Mouse (Mus musculus) right cerebral cortex, postnatal 25 days (tissue): ENCODE measurements at regions not wholly inside any gene's neighbourhood (a gene's known extent, or its start where the extent isn't known, plus 50 kb on each side); places are given as distances from the start of the nearest gene placed in this dataset.

ENCODE experiments used
- DNase-seq: peaks from one replicate; pipeline ENCODE4 v3.0.0; 2022

GRCm38 (mm10) chr13:110450526-110450925, 55.7 kb downstream of the Plk2 start:
- no peak for DNase-seq

DNA sequence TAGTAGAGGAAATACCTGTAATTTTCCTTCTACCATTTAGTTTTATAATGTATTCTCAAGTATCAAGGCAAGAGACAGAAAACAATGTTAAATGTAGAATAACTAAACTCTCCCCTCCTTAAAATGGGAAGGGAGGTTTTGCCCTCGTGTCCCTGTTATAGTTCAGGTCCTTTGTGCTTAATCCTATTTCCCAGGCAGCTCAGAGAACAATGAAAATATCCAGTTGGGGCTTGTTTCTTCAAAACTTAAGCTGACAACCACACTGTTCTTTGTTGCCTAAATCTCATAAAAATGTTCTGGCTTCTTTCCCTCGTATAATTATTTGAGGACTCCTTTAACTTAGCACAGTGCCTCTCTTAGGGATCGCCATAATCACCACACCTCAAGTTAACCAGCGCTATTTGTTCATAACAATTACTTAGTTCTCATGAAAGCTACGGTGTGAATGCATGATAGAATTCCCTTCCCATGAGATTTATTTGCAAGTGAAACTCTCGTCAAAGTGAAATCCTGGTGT, 57.2 kb downstream of the Plk2 start:
- no peak for DNase-seq

DNA sequence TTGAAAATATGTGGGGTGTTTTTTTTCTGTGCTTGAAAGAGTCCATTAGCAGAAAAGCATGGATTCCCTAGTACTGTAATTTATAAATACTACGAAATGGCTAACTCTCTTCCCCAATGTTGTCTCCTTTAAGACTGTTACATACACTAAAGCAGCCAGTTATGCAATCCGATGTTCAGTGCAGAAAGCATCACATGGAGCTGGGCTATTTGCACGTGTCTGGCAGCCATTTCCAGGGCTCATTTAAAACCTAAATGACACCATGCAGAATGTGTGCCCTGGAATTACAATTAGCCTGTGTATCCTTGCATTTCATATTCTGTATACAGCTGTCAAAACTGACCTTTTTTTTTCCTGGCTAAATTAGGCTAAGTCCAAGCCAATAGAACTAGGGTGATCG, 60.2 kb downstream of the Plk2 start:
- no peak for DNase-seq

- DNase-seq, result no peak
These were observed 60.8 kb downstream of the Plk2 start for GRCm38 (mm10) chr13:110455569-110456196.

DNA sequence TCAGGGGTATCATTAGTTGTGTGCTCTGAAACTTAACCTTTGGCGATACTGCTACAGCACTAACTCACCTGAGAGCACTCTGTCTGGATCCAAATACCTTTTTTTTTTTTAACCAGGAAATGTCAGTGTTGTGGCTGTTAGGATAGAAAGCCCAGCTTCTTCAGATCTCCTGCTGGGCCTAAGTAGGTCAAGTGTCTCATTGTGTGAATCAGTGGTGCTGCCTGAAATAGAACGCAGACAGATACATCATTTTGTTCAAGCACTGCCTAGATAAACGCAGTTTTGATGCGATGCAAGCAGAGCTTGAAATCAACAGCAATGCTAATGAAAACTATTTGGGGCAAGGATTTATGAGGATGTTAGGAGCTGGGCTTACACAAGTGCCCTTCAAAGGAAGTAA, 63.9 kb downstream of the Plk2 start:
- no peak for DNase-seq

GRCm38 (mm10) chr13:110461581-110461980, 66.7 kb downstream of the Plk2 start:
- no peak for DNase-seq

GRCm38 (mm10) chr13:110471526-110471925, 76.7 kb downstream of the Plk2 start:
- no peak for DNase-seq

DNA sequence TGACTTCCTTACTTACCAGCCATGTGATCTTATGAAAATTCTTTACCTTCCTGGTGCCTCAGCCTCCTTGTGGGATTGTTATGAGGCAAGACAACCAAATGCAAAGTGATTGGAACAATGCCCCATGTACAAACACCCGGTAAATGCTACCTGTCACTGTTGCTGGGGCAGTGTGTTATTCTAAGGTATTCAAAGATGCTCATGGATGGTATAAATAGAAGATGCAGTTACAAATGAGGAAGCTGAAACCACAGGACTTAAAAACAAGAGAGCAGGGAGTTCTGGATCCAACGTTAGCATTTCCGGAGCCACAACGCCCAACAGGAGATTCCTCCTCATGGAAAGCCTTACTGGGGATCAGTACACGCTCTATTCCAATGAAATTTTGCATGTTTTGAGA, 82.9 kb downstream of the Plk2 start:
- no peak for DNase-seq

DNA sequence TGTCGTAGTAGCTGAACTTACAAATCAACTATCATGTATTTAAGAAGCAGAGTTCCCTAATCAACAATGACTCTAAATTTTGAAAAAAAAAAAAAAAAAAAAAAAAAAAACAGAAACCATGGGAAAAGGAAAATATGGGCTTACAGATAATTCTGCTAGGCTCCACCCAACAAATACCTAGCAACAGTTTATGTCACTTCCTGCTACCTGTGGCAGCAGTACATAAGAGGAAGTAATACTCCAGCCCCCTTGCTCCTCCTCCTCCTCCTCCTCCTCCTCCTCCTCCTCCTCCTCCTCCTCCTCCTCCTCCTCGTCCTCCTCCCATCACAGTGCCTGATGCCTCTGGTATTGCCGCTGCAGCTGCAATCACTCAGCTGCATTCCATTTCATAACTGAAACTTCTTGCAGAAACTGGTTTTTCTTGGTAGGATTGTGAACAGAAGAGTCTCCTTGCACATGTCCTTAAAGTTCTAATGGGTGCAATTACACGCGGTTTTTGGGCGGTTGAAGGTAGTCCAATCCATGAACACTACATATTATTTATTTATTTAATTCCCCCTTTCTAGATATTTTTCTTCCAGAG, 89.6 kb downstream of the Plk2 start:
- no peak for DNase-seq

- DNase-seq, result no peak
These were observed 90.7 kb downstream of the Plk2 start for GRCm38 (mm10) chr13:110485515-110485914.

DNA sequence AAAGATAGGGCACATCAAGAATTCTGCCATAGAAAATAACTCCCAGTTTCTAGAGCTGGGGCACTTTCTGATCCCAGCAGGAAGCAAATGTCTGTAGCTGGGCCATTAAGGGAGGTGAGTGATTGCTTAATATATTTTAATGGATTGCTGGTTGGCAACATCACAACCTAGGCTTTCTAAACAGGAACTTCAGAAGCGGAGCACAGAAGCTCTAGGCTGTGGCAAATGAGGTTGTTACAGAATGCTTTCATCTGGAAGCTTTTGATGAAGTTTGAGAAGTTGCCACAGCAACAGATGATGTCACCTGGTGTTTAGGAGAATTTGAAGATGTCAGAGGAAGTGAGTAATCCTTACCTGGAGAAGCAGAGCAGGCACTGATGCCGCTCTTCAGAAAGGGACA, 95.3 kb downstream of the Plk2 start:
- DNase-seq, result no peak

DNA sequence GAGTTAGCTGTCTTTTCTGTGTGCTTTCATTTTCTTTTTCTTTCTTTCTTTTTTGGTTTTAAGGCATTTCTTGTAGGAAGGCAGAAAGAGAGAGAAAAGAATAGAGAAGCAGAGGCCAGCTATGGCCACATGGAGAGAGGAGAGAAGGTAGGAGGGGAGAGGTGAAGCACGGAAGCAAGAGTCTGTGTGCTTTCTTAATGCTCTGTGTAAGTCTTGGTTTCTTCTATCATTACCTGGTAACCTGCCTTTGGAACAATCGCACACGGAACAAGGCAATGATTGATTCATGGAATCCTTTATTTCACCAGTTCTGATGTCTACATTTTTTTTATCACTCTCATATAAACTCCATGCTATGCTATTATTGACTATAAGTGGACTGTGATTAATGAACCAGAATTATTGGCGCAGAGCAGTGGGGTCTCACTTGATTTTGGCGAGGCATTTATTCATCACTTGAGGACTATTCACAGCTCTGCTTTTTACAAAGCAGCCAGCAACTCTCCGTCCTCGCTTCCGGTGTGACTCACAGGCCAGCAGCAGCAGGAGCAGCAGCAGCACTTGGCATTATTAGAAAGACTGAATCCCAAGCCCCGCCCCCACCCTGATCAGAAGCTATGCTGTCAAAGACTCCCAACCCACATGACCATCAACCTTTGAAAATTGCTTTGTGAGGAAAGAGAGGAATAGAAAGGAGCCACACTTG, 97.6 kb downstream of the Plk2 start:
- peak; percentile 11 for DNase-seq

DNA sequence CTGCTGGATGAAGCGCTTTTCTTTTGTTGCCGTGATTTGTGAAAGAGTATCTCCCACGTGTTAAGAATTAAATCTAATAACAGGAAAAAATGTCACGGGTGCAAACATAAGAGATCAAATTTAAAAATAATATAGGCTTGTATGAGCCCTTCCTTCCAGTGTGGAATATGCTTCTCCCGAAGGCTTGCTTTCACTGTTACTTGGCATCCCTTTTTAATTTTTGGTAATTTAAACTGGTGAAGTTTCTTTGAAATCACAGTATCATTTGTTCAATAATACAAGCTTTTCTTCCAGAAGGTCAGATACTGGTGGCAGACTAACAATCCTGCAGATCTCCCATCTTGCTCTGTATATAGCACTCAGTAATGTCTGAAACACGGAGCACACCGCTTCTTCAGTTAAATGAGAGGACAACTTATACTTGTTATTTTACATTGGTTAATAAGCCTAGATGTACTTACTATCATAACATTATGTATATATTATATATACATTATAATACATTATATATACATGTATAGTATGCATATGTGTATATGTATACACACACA, 98.2 kb downstream of the Plk2 start:
- DNase-seq, result no peak

GRCm38 (mm10) chr13:110497461-110497860, 102.6 kb downstream of the Plk2 start:
- DNase-seq, result no peak

DNA sequence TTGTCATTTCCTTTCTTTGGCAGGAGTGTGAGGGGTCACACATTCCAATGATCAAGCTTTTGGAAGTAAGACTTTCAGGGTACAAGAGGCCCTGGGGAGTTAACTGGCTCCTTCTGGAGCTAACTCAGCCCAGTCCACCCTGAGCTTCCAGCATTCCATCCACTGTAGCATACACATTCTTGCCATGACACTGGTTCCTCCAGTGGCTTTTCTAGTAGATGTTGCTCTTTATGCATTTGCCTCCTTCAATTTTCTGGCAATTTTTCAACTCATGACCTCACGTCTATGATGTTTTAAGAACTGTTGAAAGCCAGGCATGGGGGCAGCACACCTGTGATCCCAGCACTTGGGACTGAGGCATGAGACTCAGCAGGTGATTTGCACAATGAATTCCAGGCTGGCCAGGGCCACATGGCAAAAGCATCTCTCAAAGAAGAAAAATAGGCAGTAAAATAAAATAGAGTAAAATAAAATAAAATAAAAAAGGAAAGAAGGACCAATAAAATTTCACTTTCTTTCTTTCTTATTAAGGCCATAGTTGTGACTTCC, 113.0 kb downstream of the Plk2 start:
- no peak for DNase-seq

- peak; percentile 29 for DNase-seq
These were observed 123.1 kb downstream of the Plk2 start for GRCm38 (mm10) chr13:110517986-110518385.

DNA sequence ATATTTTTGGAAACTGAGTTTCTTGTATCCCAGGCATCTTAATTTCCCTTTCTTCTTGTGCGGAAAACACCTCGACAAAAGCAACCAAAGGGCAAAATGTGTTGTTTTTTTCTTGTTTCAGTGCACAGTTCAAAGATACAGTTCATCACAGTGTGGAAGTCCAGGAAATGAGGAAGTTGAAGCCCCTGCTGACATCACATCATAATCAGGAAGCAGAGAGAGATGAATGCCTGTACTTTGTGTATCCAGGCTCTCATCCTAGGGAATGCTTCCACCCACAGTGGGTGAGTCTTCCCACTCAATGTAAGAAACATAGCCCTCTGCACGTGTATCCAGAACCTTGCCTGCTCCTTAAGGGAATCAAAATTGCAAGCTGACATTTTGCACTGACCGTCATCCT, 128.1 kb downstream of the Plk2 start:
- DNase-seq, result no peak

DNA sequence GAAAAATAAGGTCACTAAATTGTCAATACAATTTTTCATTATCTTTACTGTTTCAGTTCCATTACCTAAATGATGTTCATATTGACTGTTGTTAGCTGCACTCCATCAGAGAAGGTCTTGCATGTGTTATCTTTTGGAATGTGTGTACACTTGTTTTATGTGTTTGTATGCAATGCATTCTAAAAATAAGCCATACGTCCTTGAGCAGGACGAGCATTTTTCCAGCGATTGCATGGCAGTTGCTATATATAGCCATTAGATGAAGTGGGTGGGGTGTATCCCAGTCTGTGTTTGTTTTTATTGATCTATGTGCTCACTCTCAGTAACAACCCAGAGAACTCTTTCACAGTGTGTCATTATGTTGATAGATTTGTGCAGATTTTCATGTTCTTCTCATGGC, 132.8 kb downstream of the Plk2 start:
- no peak for DNase-seq

GRCm38 (mm10) chr13:110529624-110530023, 134.8 kb downstream of the Plk2 start:
- DNase-seq, result no peak

GRCm38 (mm10) chr13:110534320-110534764, 139.5 kb downstream of the Plk2 start:
- DNase-seq, result no peak

- DNase-seq, result no peak
These were observed 140.9 kb downstream of the Plk2 start for GRCm38 (mm10) chr13:110535785-110536184.

DNA sequence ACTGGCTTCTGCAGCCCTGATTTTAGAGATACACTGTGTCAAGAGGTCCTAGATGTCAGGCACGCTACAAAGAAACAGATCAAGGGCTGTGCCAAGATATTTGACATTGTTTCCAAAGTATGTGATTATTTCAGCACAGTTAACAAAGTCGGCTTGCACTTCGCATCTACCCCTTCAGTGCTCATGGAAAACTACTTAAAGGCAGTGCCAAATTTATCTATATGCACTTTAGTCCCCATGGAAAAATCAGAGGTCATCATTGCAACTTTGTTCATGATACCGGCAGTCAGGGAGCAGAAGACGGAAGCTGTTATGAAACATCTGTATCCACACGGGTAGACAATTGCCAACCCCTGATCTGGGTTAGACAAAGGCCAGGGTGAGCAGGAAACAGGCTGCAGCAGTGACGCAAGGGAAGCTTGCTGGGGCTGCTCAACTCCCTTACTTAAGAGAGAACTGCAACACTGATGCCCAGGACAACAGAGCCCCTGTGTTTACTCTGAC, 143.2 kb downstream of the Plk2 start:
- no peak for DNase-seq

- peak; percentile 35 for DNase-seq
These were observed 145.9 kb downstream of the Plk2 start for GRCm38 (mm10) chr13:110540543-110541265.
